Mouse (Mus musculus): ENCODE measurements at regions not wholly inside any gene's neighbourhood (a gene's known extent, or its start where the extent isn't known, plus 50 kb on each side); places are given as distances from the start of the nearest gene placed in this dataset.
A peak's percentile ranks its signal among the peaks of the same experiment; 100 is the strongest.
"Not testable (repeated sequence)": the region's sequence is repeated elsewhere in the genome, so short reads cannot be mapped to it uniquely, and the experiment has no call there.

DNA sequence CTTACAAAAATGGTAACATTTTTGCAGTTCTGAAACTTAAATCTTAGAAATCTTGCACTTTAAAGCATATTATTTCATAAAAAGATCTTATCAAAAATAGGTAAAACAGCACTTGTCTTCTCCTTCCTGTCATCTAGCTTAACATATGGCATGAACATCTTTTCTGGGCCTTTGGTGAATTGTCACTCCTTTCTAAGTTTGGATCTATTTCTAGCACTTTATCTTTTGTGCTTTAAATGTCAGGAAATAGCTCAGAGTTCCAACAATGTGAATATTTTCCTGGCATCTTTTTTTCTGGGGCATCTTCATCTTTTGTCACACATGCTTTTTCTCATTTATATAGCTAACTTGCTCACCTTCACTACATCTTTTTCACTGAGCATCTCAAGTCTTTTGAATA is 527.4 kb upstream of the Gm5150 start:
- no peaks in the 10 kb centered on the region for H3K9me3 ChIP-seq (ENCODE audit: control insufficient read depth, low read length)
- H3K4me3 ChIP-seq (ENCODE audit: low read depth, low read length) = no peak overlapping the region
- H3K36me3 ChIP-seq (ENCODE audit: control insufficient read depth, insufficient read depth, low read length) = no peaks in the 10 kb centered on the region
- DNase-seq (ENCODE audit: low spot score) (no peak), ATAC-seq (ENCODE audit: low FRiP score) (no peak)
- H3K27me3 ChIP-seq (ENCODE audit: control insufficient read depth, insufficient read depth, low read length) = no peaks in the 10 kb centered on the region
- H3K4me1 ChIP-seq (replicated peaks; ENCODE audit: control insufficient read depth, insufficient read depth, low read length) = no peaks in the 10 kb centered on the region
- H3K9ac ChIP-seq (ENCODE audit: low read depth, low read length) = no peak overlapping the region
- no peak overlapping the region for H3K27ac ChIP-seq (ENCODE audit: low read depth, low read length)
- no peak overlapping the region for H3K4me2 ChIP-seq (replicated peaks; ENCODE audit: low read depth, low read length)

DNA sequence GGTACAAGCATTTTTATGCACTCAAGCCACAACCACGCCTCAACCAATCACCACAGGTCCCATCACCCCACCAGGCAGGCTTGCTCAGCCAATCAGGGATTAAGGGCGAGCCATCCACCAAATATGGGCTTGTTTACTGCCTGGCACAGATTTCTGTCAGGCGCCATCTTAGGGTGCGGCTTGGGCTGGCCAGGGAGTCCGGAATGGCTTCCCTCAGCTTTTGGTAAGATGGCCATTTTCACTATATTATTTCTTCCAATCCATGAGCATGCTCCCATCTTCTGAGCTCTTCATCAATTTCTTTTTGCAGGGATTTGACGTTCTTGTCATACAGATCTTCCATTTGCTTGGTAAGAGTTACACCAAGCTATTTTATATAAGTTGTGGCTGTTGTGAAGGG is 521.3 kb upstream of the Gm5150 start:
- WGBS = 81% methylated on average over 6 of the region's 6 CpGs
- H3K36me3 ChIP-seq (ENCODE audit: control insufficient read depth, insufficient read depth, low read length); H3K4me2 ChIP-seq (replicated peaks; ENCODE audit: low read depth, low read length); H3K27ac ChIP-seq (ENCODE audit: low read depth, low read length); H3K27me3 ChIP-seq (ENCODE audit: control insufficient read depth, insufficient read depth, low read length); H3K4me1 ChIP-seq (replicated peaks; ENCODE audit: control insufficient read depth, insufficient read depth, low read length); H3K9me3 ChIP-seq (ENCODE audit: control insufficient read depth, low read length); DNase-seq (ENCODE audit: low spot score); H3K4me3 ChIP-seq (ENCODE audit: low read depth, low read length); H3K9ac ChIP-seq (ENCODE audit: low read depth, low read length); ATAC-seq (ENCODE audit: low FRiP score): not testable (repeated sequence)

GRCm38 (mm10) chr3:16488431-16488830 is 482.2 kb upstream of the Gm5150 start:
- ATAC-seq (ENCODE audit: low FRiP score); H3K9me3 ChIP-seq (ENCODE audit: control insufficient read depth, low read length): not testable (repeated sequence)

DNA sequence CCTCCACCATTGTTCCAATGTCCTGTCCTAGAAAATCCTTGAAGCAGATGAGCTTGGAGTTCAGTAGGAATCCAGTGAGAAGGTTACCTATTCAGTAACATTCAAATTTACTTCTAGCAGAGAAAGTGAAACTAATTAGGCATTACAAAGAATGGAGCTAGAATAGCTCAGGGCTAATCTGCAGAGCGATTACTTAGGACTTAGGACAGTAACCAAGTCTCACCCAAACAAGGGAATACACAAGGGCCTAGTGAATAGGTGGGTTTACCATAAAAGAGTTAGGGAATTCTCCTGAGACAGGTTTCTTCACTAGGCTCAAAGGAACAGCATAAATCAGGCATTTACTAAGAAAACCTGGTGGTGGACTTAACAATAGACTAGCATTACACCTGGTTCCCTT is 476.5 kb upstream of the Gm5150 start:
- H3K4me2 ChIP-seq (replicated peaks; ENCODE audit: low read depth, low read length) = no peak overlapping the region
- no peak overlapping the region for H3K4me3 ChIP-seq (ENCODE audit: low read depth, low read length)
- ATAC-seq (ENCODE audit: low FRiP score) (no peak), DNase-seq (ENCODE audit: low spot score) (no peak)
- no peaks in the 10 kb centered on the region for H3K27me3 ChIP-seq (ENCODE audit: control insufficient read depth, insufficient read depth, low read length)
- H3K9me3 ChIP-seq (ENCODE audit: control insufficient read depth, low read length) = no peaks in the 10 kb centered on the region
- H3K4me1 ChIP-seq (replicated peaks; ENCODE audit: control insufficient read depth, insufficient read depth, low read length) = no peaks in the 10 kb centered on the region
- no peaks in the 10 kb centered on the region for H3K36me3 ChIP-seq (ENCODE audit: control insufficient read depth, insufficient read depth, low read length)
- 79% methylated on average over 1 of the region's 1 CpGs for WGBS
- no peak overlapping the region for H3K27ac ChIP-seq (ENCODE audit: low read depth, low read length)
- no peak overlapping the region for H3K9ac ChIP-seq (ENCODE audit: low read depth, low read length)

More at GRCm38 (mm10) chr3:16488431-16488830, 482.2 kb upstream of the Gm5150 start:
- DNase-seq (ENCODE audit: low spot score); H3K27me3 ChIP-seq (ENCODE audit: control insufficient read depth, insufficient read depth, low read length); H3K4me1 ChIP-seq (replicated peaks; ENCODE audit: control insufficient read depth, insufficient read depth, low read length); H3K27ac ChIP-seq (ENCODE audit: low read depth, low read length); H3K9ac ChIP-seq (ENCODE audit: low read depth, low read length); H3K36me3 ChIP-seq (ENCODE audit: control insufficient read depth, insufficient read depth, low read length); H3K4me3 ChIP-seq (ENCODE audit: low read depth, low read length); H3K4me2 ChIP-seq (replicated peaks; ENCODE audit: low read depth, low read length): not testable (repeated sequence)
- WGBS = 86% methylated on average over 3 of the region's 3 CpGs

GRCm38 (mm10) chr3:16471360-16471759 is 465.1 kb upstream of the Gm5150 start:
- Histone ChIP-seq H3K4me2 (replicated peaks; ENCODE audit: low read depth, low read length) (no peak overlapping the region), H3K4me3 (ENCODE audit: low read depth, low read length) (no peak overlapping the region), H3K9me3 (ENCODE audit: control insufficient read depth, low read length) (no peaks in the 10 kb centered on the region), H3K36me3 (ENCODE audit: control insufficient read depth, insufficient read depth, low read length) (no peaks in the 10 kb centered on the region), H3K27ac (ENCODE audit: low read depth, low read length) (no peak overlapping the region), H3K4me1 (replicated peaks; ENCODE audit: control insufficient read depth, insufficient read depth, low read length) (no peaks in the 10 kb centered on the region), H3K9ac (ENCODE audit: low read depth, low read length) (no peak overlapping the region), H3K27me3 (ENCODE audit: control insufficient read depth, insufficient read depth, low read length) (no peaks in the 10 kb centered on the region)
- WGBS = 92% methylated on average over 1 of the region's 1 CpGs
- DNase-seq (ENCODE audit: low spot score) (no peak), ATAC-seq (ENCODE audit: low FRiP score) (no peak)

GRCm38 (mm10) chr3:16466388-16466787 is 460.2 kb upstream of the Gm5150 start:
- Histone ChIP-seq H3K9me3 (ENCODE audit: control insufficient read depth, low read length) (no peaks in the 10 kb centered on the region), H3K36me3 (ENCODE audit: control insufficient read depth, insufficient read depth, low read length) (no peaks in the 10 kb centered on the region), H3K27ac (ENCODE audit: low read depth, low read length) (no peak overlapping the region), H3K4me2 (replicated peaks; ENCODE audit: low read depth, low read length) (no peak overlapping the region), H3K4me1 (replicated peaks; ENCODE audit: control insufficient read depth, insufficient read depth, low read length) (no peaks in the 10 kb centered on the region), H3K9ac (ENCODE audit: low read depth, low read length) (peak overlapping the region; percentile 23; the same call in 1 of the 2 replicates), H3K27me3 (ENCODE audit: control insufficient read depth, insufficient read depth, low read length) (no peaks in the 10 kb centered on the region), H3K4me3 (ENCODE audit: low read depth, low read length) (no peak overlapping the region)
- ATAC-seq (ENCODE audit: low FRiP score) = peak; percentile 74
- WGBS = 17% methylated on average over 9 of the region's 9 CpGs
- DNase-seq (ENCODE audit: low spot score) = peak; percentile 85

- Histone ChIP-seq H3K4me2 (replicated peaks; ENCODE audit: low read depth, low read length) (no peak overlapping the region), H3K27ac (ENCODE audit: low read depth, low read length) (no peak overlapping the region), H3K27me3 (ENCODE audit: control insufficient read depth, insufficient read depth, low read length) (no peaks in the 10 kb centered on the region), H3K4me1 (replicated peaks; ENCODE audit: control insufficient read depth, insufficient read depth, low read length) (no peaks in the 10 kb centered on the region), H3K9ac (ENCODE audit: low read depth, low read length) (no peak overlapping the region), H3K36me3 (ENCODE audit: control insufficient read depth, insufficient read depth, low read length) (no peaks in the 10 kb centered on the region), H3K4me3 (ENCODE audit: low read depth, low read length) (no peak overlapping the region), H3K9me3 (ENCODE audit: control insufficient read depth, low read length) (no peaks in the 10 kb centered on the region)
- WGBS = 76% methylated on average over 3 of the region's 3 CpGs
- DNase-seq (ENCODE audit: low spot score) (no peak), ATAC-seq (ENCODE audit: low FRiP score) (no peak)
Measured at GRCm38 (mm10) chr3:16465357-16465756, 459.1 kb upstream of the Gm5150 start.

- Histone ChIP-seq H3K4me1 (replicated peaks; ENCODE audit: control insufficient read depth, insufficient read depth, low read length) (no peaks in the 10 kb centered on the region), H3K27ac (ENCODE audit: low read depth, low read length) (no peak overlapping the region), H3K4me2 (replicated peaks; ENCODE audit: low read depth, low read length) (no peak overlapping the region), H3K9me3 (ENCODE audit: control insufficient read depth, low read length) (no peaks in the 10 kb centered on the region), H3K27me3 (ENCODE audit: control insufficient read depth, insufficient read depth, low read length) (no peaks in the 10 kb centered on the region), H3K4me3 (ENCODE audit: low read depth, low read length) (no peak overlapping the region), H3K9ac (ENCODE audit: low read depth, low read length) (no peak overlapping the region), H3K36me3 (ENCODE audit: control insufficient read depth, insufficient read depth, low read length) (no peaks in the 10 kb centered on the region)
- WGBS = 86% methylated on average over 2 of the region's 2 CpGs
- DNase-seq (ENCODE audit: low spot score) (no peak), ATAC-seq (ENCODE audit: low FRiP score) (no peak)
Measured at GRCm38 (mm10) chr3:16464301-16464700, 458.1 kb upstream of the Gm5150 start.

DNA sequence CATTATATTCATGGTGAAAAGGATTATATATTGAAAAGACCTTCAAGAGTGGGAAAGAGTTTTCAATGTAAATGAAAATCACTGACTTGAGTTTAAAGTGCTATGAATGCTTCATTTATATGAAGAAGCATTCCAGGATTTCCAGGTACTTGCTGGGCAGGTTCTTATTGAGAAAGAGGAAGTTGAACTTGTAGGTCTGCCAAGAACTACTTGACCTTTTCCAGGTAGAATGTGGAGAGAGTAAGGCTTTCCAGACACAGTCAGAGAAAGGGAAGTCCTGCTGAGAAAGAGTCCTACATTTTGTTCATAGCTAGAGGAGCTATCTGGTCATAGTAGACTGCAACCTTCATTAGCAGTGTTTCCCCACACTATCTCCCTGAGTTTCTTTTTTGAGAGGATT is 426.8 kb upstream of the Gm5150 start:
- ATAC-seq (ENCODE audit: low FRiP score) (no peak), DNase-seq (ENCODE audit: low spot score) (no peak)
- Histone ChIP-seq H3K27me3 (ENCODE audit: control insufficient read depth, insufficient read depth, low read length) (no peaks in the 10 kb centered on the region), H3K36me3 (ENCODE audit: control insufficient read depth, insufficient read depth, low read length) (no peaks in the 10 kb centered on the region), H3K4me1 (replicated peaks; ENCODE audit: control insufficient read depth, insufficient read depth, low read length) (no peaks in the 10 kb centered on the region), H3K9me3 (ENCODE audit: control insufficient read depth, low read length) (no peaks in the 10 kb centered on the region), H3K9ac (ENCODE audit: low read depth, low read length) (no peak overlapping the region), H3K4me2 (replicated peaks; ENCODE audit: low read depth, low read length) (no peak overlapping the region), H3K27ac (ENCODE audit: low read depth, low read length) (no peak overlapping the region), H3K4me3 (ENCODE audit: low read depth, low read length) (no peak overlapping the region)
